Comparison of ENCODE assay signal across 10 mouse cellular contexts in genomic region chr7:45719738-45720412, GRCm38 (mm10). TPM values are rescaled to one million over a fixed set of nuclear protein-coding genes. Genes with fewer than 3 reads are reported as not detected.
DNase-seq lines count a peak whose midpoint lies in the region; ATAC-seq and TF ChIP-seq lines count a peak whose summit lies in the region.
"Had no signal": no experiment of that assay in that cellular context is flagged by ENCODE, and none has a peak within 500 bp of the region (broad histone marks: within the 10 kb centered on the region; RNA-seq: fewer than 3 reads in every experiment).

No protein-coding gene starts in this region.

- H3K4me3 ChIP-seq in forebrain, embryonic 10.5 days = peak overlapping the region; percentile 96
- H3K4me3 ChIP-seq in forebrain, embryonic 14.5 days (ENCODE audit: low read depth, low read length) = no peak overlapping the region
- H3K4me3 ChIP-seq in midbrain, embryonic 11.5 days (ENCODE audit: low read depth, low read length) = no peak overlapping the region
- H3K4me3 ChIP-seq in midbrain, embryonic 14.5 days (replicated peaks; ENCODE audit: low read depth, low read length) = no peak overlapping the region
- peak overlapping the region; percentile 67; the same call in 1 of the 2 replicates for H3K4me3 ChIP-seq in intestine, postnatal 0 days (ENCODE audit: low read depth, low read length)
- H3K4me3 ChIP-seq in stomach, embryonic 15.5 days (replicated peaks) = peak overlapping the region; percentile 92; the same call in 1 of the 2 replicates

- H3K36me3 ChIP-seq in forebrain, embryonic 10.5 days (replicated peaks) = peaks cover 63% of the 10 kb centered on the region
- peaks cover 59% of the 10 kb centered on the region for H3K36me3 ChIP-seq in forebrain, embryonic 14.5 days (ENCODE audit: control insufficient read depth, insufficient read depth, low read length)
- peaks cover 25% of the 10 kb centered on the region for H3K36me3 ChIP-seq in midbrain, embryonic 11.5 days (ENCODE audit: control insufficient read depth, insufficient read depth, low read length)
- H3K36me3 ChIP-seq in midbrain, embryonic 14.5 days (ENCODE audit: control insufficient read depth, insufficient read depth, low read length) = peaks cover 59% of the 10 kb centered on the region
- peaks cover 41% of the 10 kb centered on the region for H3K36me3 ChIP-seq in intestine, postnatal 0 days (ENCODE audit: control insufficient read depth, insufficient read depth)
- peaks cover 41% of the 10 kb centered on the region for H3K36me3 ChIP-seq in stomach, embryonic 15.5 days

- no peaks in the 10 kb centered on the region for H3K27me3 ChIP-seq in forebrain, embryonic 10.5 days (ENCODE audit: poor library complexity, severe bottlenecking)
- H3K27me3 ChIP-seq in forebrain, embryonic 14.5 days (replicated peaks; ENCODE audit: control insufficient read depth, insufficient read depth, low read length) = no peaks in the 10 kb centered on the region
- no peaks in the 10 kb centered on the region for H3K27me3 ChIP-seq in midbrain, embryonic 11.5 days (ENCODE audit: control insufficient read depth, insufficient read depth, low read length)
- H3K27me3 ChIP-seq in midbrain, embryonic 14.5 days (ENCODE audit: control insufficient read depth, insufficient read depth, low read length) = no peaks in the 10 kb centered on the region
- H3K27me3 ChIP-seq in intestine, postnatal 0 days (replicated peaks; ENCODE audit: control insufficient read depth, insufficient read depth, low read length) = no peaks in the 10 kb centered on the region
- no peaks in the 10 kb centered on the region for H3K27me3 ChIP-seq in stomach, embryonic 15.5 days (replicated peaks)

- no peak for TF ChIP-seq CTCF in intestine, postnatal 0 days (IDR thresholded peaks at IDR 0.05; ENCODE audit: low read depth)

- no peak overlapping the region for H3K9ac ChIP-seq in forebrain, embryonic 14.5 days (ENCODE audit: low read length)
- no peak overlapping the region for H3K9ac ChIP-seq in midbrain, embryonic 11.5 days (ENCODE audit: low read length)
- H3K9ac ChIP-seq in midbrain, embryonic 14.5 days (replicated peaks; ENCODE audit: low read length) = no peak overlapping the region; the same call in 1 of the 2 replicates
- H3K9ac ChIP-seq in intestine, postnatal 0 days (ENCODE audit: low read depth, low read length) = peak overlapping the region; percentile 79; the same call in 1 of the 2 replicates
- H3K9ac ChIP-seq in stomach, embryonic 15.5 days = no peak overlapping the region

- H3K4me1 ChIP-seq in forebrain, embryonic 10.5 days = peaks cover 49% of the 10 kb centered on the region
- H3K4me1 ChIP-seq in forebrain, embryonic 14.5 days (ENCODE audit: control insufficient read depth, insufficient read depth, low read length) = peaks cover 25% of the 10 kb centered on the region; the same call in 1 of the 2 replicates
- H3K4me1 ChIP-seq in midbrain, embryonic 11.5 days (ENCODE audit: control insufficient read depth, insufficient read depth, low read length) = peaks cover 33% of the 10 kb centered on the region
- peaks cover 29% of the 10 kb centered on the region for H3K4me1 ChIP-seq in midbrain, embryonic 14.5 days (ENCODE audit: control insufficient read depth, insufficient read depth, low read length)
- peaks cover 16% of the 10 kb centered on the region; the same call in 1 of the 2 replicates for H3K4me1 ChIP-seq in intestine, postnatal 0 days (replicated peaks; ENCODE audit: control insufficient read depth, insufficient read depth, low read length)
- peaks cover 42% of the 10 kb centered on the region for H3K4me1 ChIP-seq in stomach, embryonic 15.5 days

- WGBS in forebrain, embryonic 10.5 days = 94% methylated on average over 16 of the region's 16 CpGs
- 92% methylated on average over 15 of the region's 16 CpGs for WGBS in forebrain, embryonic 14.5 days
- WGBS in midbrain, embryonic 11.5 days = 94% methylated on average over 15 of the region's 16 CpGs
- 93% methylated on average over 15 of the region's 16 CpGs for WGBS in midbrain, embryonic 14.5 days
- WGBS in intestine, postnatal 0 days = 81% methylated on average over 15 of the region's 16 CpGs
- 80% methylated on average over 16 of the region's 16 CpGs for WGBS in stomach, embryonic 15.5 days

- H3K27ac ChIP-seq in forebrain, embryonic 10.5 days = 0 out of 2 replicates have a peak overlapping the region, but pooled peaks have one; percentile 98
- no peak overlapping the region for H3K27ac ChIP-seq in forebrain, embryonic 14.5 days (ENCODE audit: low read depth, low read length)
- no peak overlapping the region for H3K27ac ChIP-seq in midbrain, embryonic 11.5 days (ENCODE audit: low read depth, low read length)
- no peak overlapping the region for H3K27ac ChIP-seq in midbrain, embryonic 14.5 days (replicated peaks; ENCODE audit: low read depth, low read length)
- H3K27ac ChIP-seq in intestine, postnatal 0 days (ENCODE audit: low read depth, low read length) = peak overlapping the region; percentile 86; the same call in 1 of the 2 replicates
- H3K27ac ChIP-seq in stomach, embryonic 15.5 days = peak overlapping the region; percentile 94; the same call in 1 of the 2 replicates

- H3K9me3 ChIP-seq in forebrain, embryonic 10.5 days = no peaks in the 10 kb centered on the region
- H3K9me3 ChIP-seq in forebrain, embryonic 14.5 days (replicated peaks; ENCODE audit: control insufficient read depth, low read length) = no peaks in the 10 kb centered on the region
- no peaks in the 10 kb centered on the region for H3K9me3 ChIP-seq in midbrain, embryonic 11.5 days (ENCODE audit: control insufficient read depth, low read length)
- no peaks in the 10 kb centered on the region for H3K9me3 ChIP-seq in midbrain, embryonic 14.5 days (ENCODE audit: control insufficient read depth, low read length)
- H3K9me3 ChIP-seq in intestine, postnatal 0 days (ENCODE audit: control insufficient read depth) = no peaks in the 10 kb centered on the region
- no peaks in the 10 kb centered on the region for H3K9me3 ChIP-seq in stomach, embryonic 15.5 days

- DNase-seq in forebrain, embryonic 10.5 days (ENCODE audit: extremely low spot score, low spot score) = no peak
- DNase-seq in forebrain, embryonic 14.5 days (ENCODE audit: low spot score) = no peak
- peak; percentile 82 for DNase-seq in midbrain, embryonic 11.5 days (ENCODE audit: low spot score, missing footprints)
- DNase-seq in midbrain, embryonic 14.5 days = no peak
- DNase-seq in MN1 (ENCODE audit: low spot score) = no peak
- DNase-seq in layer of hippocampus, postnatal 36 days = no peak

- ATAC-seq in forebrain, embryonic 14.5 days = no peak
- no peak for ATAC-seq in midbrain, embryonic 11.5 days (ENCODE audit: low FRiP score)
- no peak for ATAC-seq in midbrain, embryonic 14.5 days (ENCODE audit: low FRiP score, low TSS enrichment)
- no peak for ATAC-seq in intestine, postnatal 0 days
- ATAC-seq in stomach, embryonic 15.5 days (ENCODE audit: insufficient read depth, low FRiP score, low read depth) = no peak

- no peak overlapping the region for H3K4me2 ChIP-seq in forebrain, embryonic 14.5 days (ENCODE audit: low read length)
- H3K4me2 ChIP-seq in midbrain, embryonic 11.5 days = no peak overlapping the region; the same call in 1 of the 2 replicates
- no peak overlapping the region for H3K4me2 ChIP-seq in midbrain, embryonic 14.5 days (ENCODE audit: low read length)
- peak overlapping the region; percentile 78 for H3K4me2 ChIP-seq in intestine, postnatal 0 days (replicated peaks; ENCODE audit: low read depth)
- peak overlapping the region; percentile 80; the same call in 1 of the 2 replicates for H3K4me2 ChIP-seq in stomach, embryonic 15.5 days

RNA-seq across cellular contexts. Expression of gene Fam83e, which starts 1.1 kb away (rescaled TPM):
- 2.6 and 3.3 TPM in 2 replicates for polyA plus RNA-seq in forebrain, embryonic 10.5 days (2016; fragmentation: Nextera tagmentation; extraction: Ambion mirVana)
- 0.11 and 0.15 TPM in 2 replicates for polyA plus RNA-seq in forebrain, embryonic 14.5 days (2014; fragmentation: Nextera tagmentation; extraction: Ambion mirVana)
- polyA plus RNA-seq in midbrain, embryonic 11.5 days (2014; fragmentation: Nextera tagmentation; extraction: Ambion mirVana) = 0.57 and 1.4 TPM in 2 replicates
- 0.46 and 0.90 TPM in 2 replicates for polyA plus RNA-seq in midbrain, embryonic 14.5 days (2014; fragmentation: Nextera tagmentation; extraction: Ambion mirVana)
- 16.6 and 16.7 TPM in 2 replicates for polyA plus RNA-seq in intestine, postnatal 0 days (2015; fragmentation: Nextera tagmentation; extraction: Ambion mirVana)
- 12.8 and 13.3 TPM in 2 replicates for polyA plus RNA-seq in stomach, embryonic 15.5 days (2015; fragmentation: Nextera tagmentation; extraction: Ambion mirVana)
- under 1 TPM; 0.12 to 0.13 TPM for total RNA-seq in layer of hippocampus, postnatal 36 days (2021)

RNA-seq across cellular contexts. Expression of gene Sphk2, which starts 2.1 kb away (rescaled TPM):
- 34.0 and 36.6 TPM in 2 replicates for polyA plus RNA-seq in forebrain, embryonic 10.5 days (2016; fragmentation: Nextera tagmentation; extraction: Ambion mirVana)
- 16.3 and 19.7 TPM in 2 replicates for polyA plus RNA-seq in forebrain, embryonic 14.5 days (2014; fragmentation: Nextera tagmentation; extraction: Ambion mirVana)
- polyA plus RNA-seq in midbrain, embryonic 11.5 days (2014; fragmentation: Nextera tagmentation; extraction: Ambion mirVana) = 11.8 and 14.9 TPM in 2 replicates
- polyA plus RNA-seq in midbrain, embryonic 14.5 days (2014; fragmentation: Nextera tagmentation; extraction: Ambion mirVana) = 17.2 and 19.2 TPM in 2 replicates
- polyA plus RNA-seq in intestine, postnatal 0 days (2015; fragmentation: Nextera tagmentation; extraction: Ambion mirVana) = 55.1 and 55.9 TPM in 2 replicates
- 35.4 and 36.7 TPM in 2 replicates for polyA plus RNA-seq in stomach, embryonic 15.5 days (2015; fragmentation: Nextera tagmentation; extraction: Ambion mirVana)
- total RNA-seq in layer of hippocampus, postnatal 36 days (2021) = 10 to 100 TPM; 36.6 to 37.2 TPM

RNA-seq across cellular contexts. Expression of gene Rpl18, which starts 4.6 kb away (rescaled TPM):
- 1,181 and 1,186 TPM in 2 replicates for polyA plus RNA-seq in forebrain, embryonic 10.5 days (2016; fragmentation: Nextera tagmentation; extraction: Ambion mirVana)
- polyA plus RNA-seq in forebrain, embryonic 14.5 days (2014; fragmentation: Nextera tagmentation; extraction: Ambion mirVana) = 727 and 966 TPM in 2 replicates
- polyA plus RNA-seq in midbrain, embryonic 11.5 days (2014; fragmentation: Nextera tagmentation; extraction: Ambion mirVana) = 878 and 933 TPM in 2 replicates
- polyA plus RNA-seq in midbrain, embryonic 14.5 days (2014; fragmentation: Nextera tagmentation; extraction: Ambion mirVana) = 631 and 710 TPM in 2 replicates
- polyA plus RNA-seq in intestine, postnatal 0 days (2015; fragmentation: Nextera tagmentation; extraction: Ambion mirVana) = 708 and 740 TPM in 2 replicates
- polyA plus RNA-seq in stomach, embryonic 15.5 days (2015; fragmentation: Nextera tagmentation; extraction: Ambion mirVana) = 954 and 1,069 TPM in 2 replicates
- total RNA-seq in layer of hippocampus, postnatal 36 days (2021) = 100 to 1,000 TPM; 372 to 375 TPM

RNA-seq across cellular contexts. Expression of gene Spaca4, which starts 5.7 kb away (rescaled TPM):
- polyA plus RNA-seq in forebrain, embryonic 10.5 days (2016; fragmentation: Nextera tagmentation; extraction: Ambion mirVana) = 0.50 TPM in 1 of 2 replicates, not detected in the other
- not detected in 2 replicates for polyA plus RNA-seq in forebrain, embryonic 14.5 days (2014; fragmentation: Nextera tagmentation; extraction: Ambion mirVana)
- polyA plus RNA-seq in midbrain, embryonic 11.5 days (2014; fragmentation: Nextera tagmentation; extraction: Ambion mirVana) = not detected in 2 replicates
- polyA plus RNA-seq in midbrain, embryonic 14.5 days (2014; fragmentation: Nextera tagmentation; extraction: Ambion mirVana) = not detected in 2 replicates
- polyA plus RNA-seq in intestine, postnatal 0 days (2015; fragmentation: Nextera tagmentation; extraction: Ambion mirVana) = 0.17 and 0.22 TPM in 2 replicates
- 0.45 TPM in 1 of 2 replicates, not detected in the other for polyA plus RNA-seq in stomach, embryonic 15.5 days (2015; fragmentation: Nextera tagmentation; extraction: Ambion mirVana)
- not detected for total RNA-seq in layer of hippocampus, postnatal 36 days (2021)
- total RNA-seq: gastrocnemius, adult 18-20 months; layer of hippocampus, postnatal 10 days had no signal

RNA-seq across cellular contexts. Expression of gene Dbp, which starts 15.0 kb away (rescaled TPM):
- 2.6 and 2.7 TPM in 2 replicates for polyA plus RNA-seq in forebrain, embryonic 10.5 days (2016; fragmentation: Nextera tagmentation; extraction: Ambion mirVana)
- polyA plus RNA-seq in forebrain, embryonic 14.5 days (2014; fragmentation: Nextera tagmentation; extraction: Ambion mirVana) = 3.6 and 3.7 TPM in 2 replicates
- polyA plus RNA-seq in midbrain, embryonic 11.5 days (2014; fragmentation: Nextera tagmentation; extraction: Ambion mirVana) = 2.2 and 3.5 TPM in 2 replicates
- 1.9 and 4.3 TPM in 2 replicates for polyA plus RNA-seq in midbrain, embryonic 14.5 days (2014; fragmentation: Nextera tagmentation; extraction: Ambion mirVana)
- 6.9 and 8.6 TPM in 2 replicates for polyA plus RNA-seq in intestine, postnatal 0 days (2015; fragmentation: Nextera tagmentation; extraction: Ambion mirVana)
- 2.8 and 4.4 TPM in 2 replicates for polyA plus RNA-seq in stomach, embryonic 15.5 days (2015; fragmentation: Nextera tagmentation; extraction: Ambion mirVana)
- 10 to 100 TPM; 49.8 to 51.5 TPM for total RNA-seq in layer of hippocampus, postnatal 36 days (2021)

Comparison
In these comparisons a context has a peak if more than half of its experiments do, and no peak if none do; other contexts are left out.
1. H3K27ac ChIP-seq: peak in forebrain, embryonic 10.5 days (single experiment), intestine, postnatal 0 days (single experiment) and stomach, embryonic 15.5 days (single experiment); none in forebrain, embryonic 14.5 days (single experiment), midbrain, embryonic 11.5 days (single experiment) and midbrain, embryonic 14.5 days (single experiment).
2. H3K4me3 ChIP-seq: peak in forebrain, embryonic 10.5 days (single experiment), intestine, postnatal 0 days (single experiment) and stomach, embryonic 15.5 days (single experiment); none in forebrain, embryonic 14.5 days (single experiment), midbrain, embryonic 11.5 days (single experiment) and midbrain, embryonic 14.5 days (single experiment).
3. H3K4me2 ChIP-seq: peak in intestine, postnatal 0 days (single experiment) and stomach, embryonic 15.5 days (single experiment); none in forebrain, embryonic 14.5 days (single experiment), midbrain, embryonic 11.5 days (single experiment) and midbrain, embryonic 14.5 days (single experiment).